Mouse (Mus musculus): ENCODE measurements at regions not wholly inside any gene's neighbourhood (a gene's known extent, or its start where the extent isn't known, plus 50 kb on each side); places are given as distances from the start of the nearest gene placed in this dataset.
A peak's percentile ranks its signal among the peaks of the same experiment; 100 is the strongest.

GRCm38 (mm10) chr14:55301996-55302395 is 80.2 kb downstream of the Dhrs2 start:
- Histone ChIP-seq H3K36me3 (ENCODE audit: control insufficient read depth, insufficient read depth, low read length) (no peaks in the 10 kb centered on the region), H3K9ac (ENCODE audit: low read length) (no peak overlapping the region), H3K27ac (ENCODE audit: low read length) (no peak overlapping the region), H3K4me3 (replicated peaks; ENCODE audit: low read length) (no peak overlapping the region), H3K4me2 (ENCODE audit: low read depth, low read length) (no peak overlapping the region), H3K9me3 (replicated peaks; ENCODE audit: control insufficient read depth, low read length) (no peaks in the 10 kb centered on the region), H3K27me3 (ENCODE audit: control insufficient read depth, insufficient read depth, low read length) (no peaks in the 10 kb centered on the region), H3K4me1 (ENCODE audit: control insufficient read depth, insufficient read depth, low read length) (no peaks in the 10 kb centered on the region)
- WGBS = 22% methylated on average over 2 of the region's 2 CpGs
- ATAC-seq (ENCODE audit: insufficient read depth, low FRiP score) = no peak

- Histone ChIP-seq H3K27me3 (ENCODE audit: control insufficient read depth, insufficient read depth, low read length) (no peaks in the 10 kb centered on the region), H3K9ac (ENCODE audit: low read length) (no peak overlapping the region), H3K36me3 (ENCODE audit: control insufficient read depth, insufficient read depth, low read length) (no peaks in the 10 kb centered on the region), H3K4me3 (replicated peaks; ENCODE audit: low read length) (no peak overlapping the region), H3K4me1 (ENCODE audit: control insufficient read depth, insufficient read depth, low read length) (no peaks in the 10 kb centered on the region), H3K4me2 (ENCODE audit: low read depth, low read length) (no peak overlapping the region), H3K27ac (ENCODE audit: low read length) (no peak overlapping the region), H3K9me3 (replicated peaks; ENCODE audit: control insufficient read depth, low read length) (no peaks in the 10 kb centered on the region)
- 67% methylated on average over 6 of the region's 6 CpGs for WGBS
- no peak for ATAC-seq (ENCODE audit: insufficient read depth, low FRiP score)
Measured at GRCm38 (mm10) chr14:55313615-55314014, 91.8 kb downstream of the Dhrs2 start.

- Histone ChIP-seq H3K36me3 (ENCODE audit: control insufficient read depth, insufficient read depth, low read length) (no peaks in the 10 kb centered on the region), H3K4me3 (replicated peaks; ENCODE audit: low read length) (no peak overlapping the region), H3K4me2 (ENCODE audit: low read depth, low read length) (no peak overlapping the region), H3K9ac (ENCODE audit: low read length) (no peak overlapping the region), H3K27ac (ENCODE audit: low read length) (no peak overlapping the region), H3K27me3 (ENCODE audit: control insufficient read depth, insufficient read depth, low read length) (no peaks in the 10 kb centered on the region), H3K4me1 (ENCODE audit: control insufficient read depth, insufficient read depth, low read length) (no peaks in the 10 kb centered on the region), H3K9me3 (replicated peaks; ENCODE audit: control insufficient read depth, low read length) (no peaks in the 10 kb centered on the region)
- ATAC-seq (ENCODE audit: insufficient read depth, low FRiP score) = no peak
Measured at GRCm38 (mm10) chr14:55323897-55324296, 102.1 kb downstream of the Dhrs2 start.

- Histone ChIP-seq H3K4me1 (ENCODE audit: control insufficient read depth, insufficient read depth, low read length) (no peaks in the 10 kb centered on the region), H3K9me3 (replicated peaks; ENCODE audit: control insufficient read depth, low read length) (no peaks in the 10 kb centered on the region), H3K4me3 (replicated peaks; ENCODE audit: low read length) (no peak overlapping the region), H3K27me3 (ENCODE audit: control insufficient read depth, insufficient read depth, low read length) (no peaks in the 10 kb centered on the region), H3K27ac (ENCODE audit: low read length) (no peak overlapping the region), H3K9ac (ENCODE audit: low read length) (no peak overlapping the region), H3K36me3 (ENCODE audit: control insufficient read depth, insufficient read depth, low read length) (no peaks in the 10 kb centered on the region), H3K4me2 (ENCODE audit: low read depth, low read length) (no peak overlapping the region)
- 52% methylated on average over 3 of the region's 3 CpGs for WGBS
- no peak for ATAC-seq (ENCODE audit: insufficient read depth, low FRiP score)
Measured at GRCm38 (mm10) chr14:55324335-55324734, 102.5 kb downstream of the Dhrs2 start.

GRCm38 (mm10) chr14:55333812-55334211 is 112.0 kb downstream of the Dhrs2 start:
- H3K9me3 ChIP-seq (replicated peaks; ENCODE audit: control insufficient read depth, low read length) = no peaks in the 10 kb centered on the region
- no peaks in the 10 kb centered on the region for H3K27me3 ChIP-seq (ENCODE audit: control insufficient read depth, insufficient read depth, low read length)
- 0 out of 2 replicates have a peak, but pooled peaks have one; percentile 40 for ATAC-seq (ENCODE audit: insufficient read depth, low FRiP score)
- no peak overlapping the region for H3K4me3 ChIP-seq (replicated peaks; ENCODE audit: low read length)
- no peaks in the 10 kb centered on the region for H3K36me3 ChIP-seq (ENCODE audit: control insufficient read depth, insufficient read depth, low read length)
- no peak overlapping the region for H3K4me2 ChIP-seq (ENCODE audit: low read depth, low read length)
- H3K27ac ChIP-seq (ENCODE audit: low read length) = no peak overlapping the region
- 27% methylated on average over 3 of the region's 3 CpGs for WGBS
- H3K9ac ChIP-seq (ENCODE audit: low read length) = no peak overlapping the region
- H3K4me1 ChIP-seq (ENCODE audit: control insufficient read depth, insufficient read depth, low read length) = 0 out of 2 replicates have a peak, but pooled peaks cover 4% of the 10 kb centered on the region

- no peak overlapping the region for H3K4me2 ChIP-seq (ENCODE audit: low read depth, low read length)
- H3K9me3 ChIP-seq (replicated peaks; ENCODE audit: control insufficient read depth, low read length) = no peaks in the 10 kb centered on the region
- H3K27ac ChIP-seq (ENCODE audit: low read length) = no peak overlapping the region
- ATAC-seq (ENCODE audit: insufficient read depth, low FRiP score) = no peak
- no peaks in the 10 kb centered on the region for H3K27me3 ChIP-seq (ENCODE audit: control insufficient read depth, insufficient read depth, low read length)
- WGBS = 82% methylated on average over 7 of the region's 7 CpGs
- no peak overlapping the region for H3K4me3 ChIP-seq (replicated peaks; ENCODE audit: low read length)
- 0 out of 2 replicates have a peak, but pooled peaks cover 4% of the 10 kb centered on the region for H3K4me1 ChIP-seq (ENCODE audit: control insufficient read depth, insufficient read depth, low read length)
- no peak overlapping the region for H3K9ac ChIP-seq (ENCODE audit: low read length)
- no peaks in the 10 kb centered on the region for H3K36me3 ChIP-seq (ENCODE audit: control insufficient read depth, insufficient read depth, low read length)
Measured at GRCm38 (mm10) chr14:55334305-55334704, 112.5 kb downstream of the Dhrs2 start.

- Histone ChIP-seq H3K4me1 (ENCODE audit: control insufficient read depth, insufficient read depth, low read length) (0 out of 2 replicates have a peak, but pooled peaks cover 4% of the 10 kb centered on the region), H3K36me3 (ENCODE audit: control insufficient read depth, insufficient read depth, low read length) (no peaks in the 10 kb centered on the region), H3K27me3 (ENCODE audit: control insufficient read depth, insufficient read depth, low read length) (no peaks in the 10 kb centered on the region), H3K9ac (ENCODE audit: low read length) (no peak overlapping the region), H3K9me3 (replicated peaks; ENCODE audit: control insufficient read depth, low read length) (no peaks in the 10 kb centered on the region), H3K27ac (ENCODE audit: low read length) (no peak overlapping the region), H3K4me3 (replicated peaks; ENCODE audit: low read length) (no peak overlapping the region), H3K4me2 (ENCODE audit: low read depth, low read length) (no peak overlapping the region)
- WGBS = 84% methylated on average over 1 of the region's 1 CpGs
- ATAC-seq (ENCODE audit: insufficient read depth, low FRiP score) = no peak
Measured at GRCm38 (mm10) chr14:55335586-55335985, 113.8 kb downstream of the Dhrs2 start.

DNA sequence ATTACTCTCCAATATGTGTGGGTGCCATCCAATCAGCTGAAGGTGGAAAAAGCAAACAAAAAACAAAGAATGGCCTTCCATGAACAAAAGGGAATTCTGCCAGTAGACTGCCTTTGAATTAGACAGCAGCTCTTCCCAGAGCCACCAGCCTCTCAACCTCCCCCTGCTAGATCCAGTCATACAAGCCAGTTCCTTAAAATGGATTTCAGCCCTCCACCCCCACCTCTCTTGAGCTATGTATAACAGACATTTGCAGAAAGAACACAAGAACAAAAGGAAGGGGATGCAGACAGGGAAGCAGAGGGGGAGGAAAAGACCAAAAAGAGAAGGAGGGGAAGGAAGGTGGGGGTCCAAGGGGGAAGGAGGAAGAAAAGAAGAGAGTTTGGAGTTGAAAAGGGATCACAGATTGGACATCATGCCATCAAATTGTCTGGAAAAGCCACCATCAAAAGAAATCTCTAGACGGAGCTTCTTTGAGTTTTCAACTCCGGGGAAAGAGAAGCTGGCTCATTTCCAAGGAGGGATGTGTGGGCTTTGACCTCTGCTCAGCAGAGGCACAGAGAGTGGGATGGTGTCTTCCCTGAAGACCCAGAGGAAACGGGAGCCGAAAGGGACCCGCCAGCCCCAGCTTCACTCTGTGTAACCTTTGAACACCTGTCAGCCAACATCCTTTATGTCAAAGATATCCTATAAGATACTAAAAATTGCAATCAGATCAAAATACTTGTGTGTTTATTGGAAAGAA is 114.8 kb downstream of the Dhrs2 start:
- no peaks in the 10 kb centered on the region for H3K27me3 ChIP-seq (ENCODE audit: control insufficient read depth, insufficient read depth, low read length)
- no peak overlapping the region for H3K9ac ChIP-seq (ENCODE audit: low read length)
- WGBS = 37% methylated on average over 5 of the region's 5 CpGs
- ATAC-seq (ENCODE audit: insufficient read depth, low FRiP score) = no peak
- H3K4me3 ChIP-seq (replicated peaks; ENCODE audit: low read length) = no peak overlapping the region
- no peak overlapping the region for H3K4me2 ChIP-seq (ENCODE audit: low read depth, low read length)
- no peaks in the 10 kb centered on the region for H3K36me3 ChIP-seq (ENCODE audit: control insufficient read depth, insufficient read depth, low read length)
- 0 out of 2 replicates have a peak, but pooled peaks cover 4% of the 10 kb centered on the region for H3K4me1 ChIP-seq (ENCODE audit: control insufficient read depth, insufficient read depth, low read length)
- H3K27ac ChIP-seq (ENCODE audit: low read length) = no peak overlapping the region
- H3K9me3 ChIP-seq (replicated peaks; ENCODE audit: control insufficient read depth, low read length) = no peaks in the 10 kb centered on the region

DNA sequence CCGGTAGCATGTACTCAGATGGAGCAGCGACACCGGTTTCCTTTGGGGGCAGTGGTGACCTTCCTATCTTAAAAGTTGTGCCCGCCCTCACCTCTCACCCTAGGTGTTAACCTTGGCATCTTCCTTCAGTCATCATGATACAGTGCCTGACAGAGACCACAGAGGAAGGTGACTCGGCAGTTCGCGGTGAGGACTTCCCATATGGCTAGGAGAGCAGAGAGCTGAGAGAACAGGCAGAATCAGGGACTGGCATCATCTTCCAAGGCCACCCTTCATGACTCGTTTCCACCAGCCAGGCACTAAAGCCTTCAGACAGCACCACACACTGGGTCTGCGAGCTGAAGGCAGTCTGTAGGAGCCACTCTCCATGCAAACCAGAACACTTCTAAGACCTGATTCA is 116.2 kb downstream of the Dhrs2 start:
- no peak overlapping the region for H3K4me2 ChIP-seq (ENCODE audit: low read depth, low read length)
- no peaks in the 10 kb centered on the region for H3K9me3 ChIP-seq (replicated peaks; ENCODE audit: control insufficient read depth, low read length)
- 0 out of 2 replicates have a peak, but pooled peaks cover 4% of the 10 kb centered on the region for H3K4me1 ChIP-seq (ENCODE audit: control insufficient read depth, insufficient read depth, low read length)
- H3K27ac ChIP-seq (ENCODE audit: low read length) = no peak overlapping the region
- no peak overlapping the region for H3K4me3 ChIP-seq (replicated peaks; ENCODE audit: low read length)
- no peaks in the 10 kb centered on the region for H3K36me3 ChIP-seq (ENCODE audit: control insufficient read depth, insufficient read depth, low read length)
- H3K27me3 ChIP-seq (ENCODE audit: control insufficient read depth, insufficient read depth, low read length) = no peaks in the 10 kb centered on the region
- no peak for ATAC-seq (ENCODE audit: insufficient read depth, low FRiP score)
- WGBS = 56% methylated on average over 9 of the region's 9 CpGs
- no peak overlapping the region for H3K9ac ChIP-seq (ENCODE audit: low read length)
